Mouse (Mus musculus) spleen, postnatal 36 days (tissue): ENCODE measurements around the gene Nptxr.

Source experiments
- DNase-seq, 2 experiments: peaks; one replicate each; pipeline ENCODE4 v3.0.0; 2022; ENCODE audit warnings: low spot score in 2 of 2, mixed read lengths in 1 of 2

Nptxr gene

GRCm38 (mm10) chr15:79753420-79753752, 51.2 kb downstream of the Nptxr start:
- no peak for DNase-seq

DNA sequence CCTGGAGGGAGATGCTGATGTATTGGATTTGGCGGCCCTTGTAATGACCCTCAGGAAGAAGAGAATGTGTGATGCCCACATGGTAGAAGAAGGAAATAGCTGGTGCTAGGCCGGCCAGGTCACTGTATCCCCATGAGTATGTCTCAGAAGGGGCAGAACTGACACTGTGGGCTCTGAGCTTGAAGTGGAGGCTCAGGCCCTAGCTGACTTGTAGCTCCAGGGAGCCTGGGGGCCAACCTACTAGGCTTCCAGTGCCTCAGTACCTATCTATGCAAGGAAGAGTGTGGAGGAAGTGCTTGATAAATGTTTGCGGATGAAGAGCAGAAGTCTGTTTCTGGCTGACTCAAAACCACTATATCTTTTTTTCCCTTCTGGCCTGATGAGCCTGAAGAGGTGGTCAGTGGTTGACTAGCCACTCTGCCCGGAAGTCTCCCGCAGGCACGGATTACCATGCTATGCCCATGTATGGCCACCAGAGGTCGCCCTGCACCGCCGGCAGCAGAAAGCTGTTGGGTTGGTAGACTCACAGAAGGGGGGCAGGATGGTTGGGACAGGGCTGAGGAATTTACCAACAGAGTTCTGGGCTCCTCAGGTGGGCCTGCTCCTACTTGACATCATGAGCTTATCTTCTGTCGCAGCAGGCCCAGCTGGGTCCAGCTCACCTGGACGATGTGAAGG, 51.7 kb downstream of the Nptxr start:
- peak; percentile 64 to 68 for DNase-seq

DNA sequence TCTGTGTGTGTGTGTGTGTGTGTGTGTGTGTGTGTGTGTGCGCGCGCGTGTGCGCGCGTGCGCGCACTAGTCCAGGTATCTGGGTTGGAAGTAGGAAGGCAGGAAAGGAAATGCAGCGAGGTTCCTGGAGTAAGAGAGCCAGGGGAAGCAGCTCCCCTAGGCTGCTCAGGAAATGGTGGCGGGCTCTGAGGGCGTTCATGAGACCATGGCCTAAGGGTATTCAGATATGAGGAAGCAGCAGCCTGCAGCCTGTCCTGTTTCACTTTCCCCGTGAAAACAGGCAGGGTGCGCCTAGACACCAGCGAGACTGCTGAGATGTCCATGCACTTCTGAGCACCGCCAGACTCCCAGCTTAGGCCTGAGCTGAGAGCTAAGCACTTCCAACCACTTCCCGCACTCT, 52.8 kb downstream of the Nptxr start:
- peak; percentile 59 to 68 for DNase-seq

DNA sequence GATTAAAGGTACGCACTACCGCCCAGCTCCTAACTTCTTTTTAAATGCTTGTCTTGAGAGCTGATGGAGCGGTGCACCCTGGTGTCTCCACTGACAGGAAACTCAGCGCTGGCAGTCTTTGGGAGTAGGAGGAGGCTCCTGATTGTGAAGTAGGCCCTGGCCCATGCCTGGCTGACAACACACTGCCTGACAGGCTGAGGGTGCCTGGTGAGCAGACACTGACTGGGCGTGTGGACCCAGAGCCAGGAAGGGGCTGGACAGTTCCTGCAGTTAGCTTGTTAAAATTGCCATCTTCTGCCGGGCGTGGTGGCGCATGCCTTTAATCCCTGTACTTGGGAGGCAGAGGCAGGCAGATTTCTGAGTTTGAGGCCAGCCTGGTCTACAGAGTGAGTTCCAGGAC, 54.3 kb downstream of the Nptxr start:
- no peak for DNase-seq

- peak; percentile 41 to 42 for DNase-seq
Measured at GRCm38 (mm10) chr15:79749162-79749561, 55.4 kb downstream of the Nptxr start.

DNA sequence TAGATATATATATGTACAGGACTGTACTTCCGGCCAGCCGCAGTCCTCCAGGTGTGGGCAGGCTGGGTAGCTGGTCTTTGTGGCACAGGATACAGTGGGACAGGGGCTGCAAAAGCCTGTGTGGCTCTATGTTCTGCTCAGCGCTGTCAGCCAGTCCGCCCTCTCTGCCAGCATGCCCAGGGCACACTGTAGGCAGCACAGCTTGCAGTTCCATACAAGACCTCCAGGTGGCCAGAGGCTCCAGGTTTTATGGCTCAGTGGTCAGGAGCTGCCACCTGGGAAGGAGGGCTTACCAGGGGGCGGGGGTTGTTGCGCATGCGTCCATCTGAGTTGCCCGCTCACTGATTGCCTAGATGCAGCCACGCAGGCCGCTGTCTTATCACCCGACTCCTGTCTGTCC, 56.6 kb downstream of the Nptxr start:
- DNase-seq, result no peak

GRCm38 (mm10) chr15:79745883-79746282, 58.7 kb downstream of the Nptxr start:
- no peak for DNase-seq

- DNase-seq, result no peak
Measured at GRCm38 (mm10) chr15:79745312-79745711, 59.3 kb downstream of the Nptxr start.

DNA sequence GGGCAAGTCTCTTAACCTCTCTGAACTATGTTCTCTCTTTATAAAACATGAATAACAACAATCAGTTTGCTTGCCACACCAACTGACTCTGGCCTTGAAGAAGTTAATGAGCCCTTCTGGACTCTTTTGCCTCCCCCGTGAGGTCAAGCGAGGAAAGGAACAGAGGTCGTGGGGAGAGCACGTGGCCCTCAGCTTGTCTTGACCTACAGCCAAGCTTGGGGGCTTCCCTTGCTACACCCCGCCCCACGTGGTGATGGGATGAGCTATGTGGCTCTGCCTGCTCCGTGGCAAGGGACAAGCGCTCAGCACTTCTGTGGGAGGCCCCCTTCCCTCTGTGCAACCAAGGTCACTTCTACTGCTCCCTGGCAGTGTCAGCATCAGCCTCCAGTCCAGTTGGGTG, 59.8 kb downstream of the Nptxr start:
- no peak for DNase-seq

DNA sequence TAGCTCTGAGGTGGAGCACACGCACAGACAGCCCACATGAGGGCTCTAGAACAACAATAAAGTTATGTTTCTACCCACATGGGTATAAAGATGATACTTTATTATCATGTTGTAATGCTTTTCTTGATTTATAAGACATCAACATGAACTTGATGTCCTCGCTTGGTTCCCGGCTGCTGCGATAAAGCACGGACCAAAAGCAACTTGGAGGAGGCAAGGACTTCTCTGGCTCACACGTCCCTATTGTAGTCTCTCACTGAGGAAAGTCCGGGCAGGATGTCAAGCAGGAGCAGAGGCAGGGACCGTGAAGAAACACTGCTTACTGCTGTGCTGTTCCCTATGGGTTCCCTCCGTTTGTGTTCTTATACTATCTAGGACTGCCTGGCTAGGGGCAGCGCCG, 60.6 kb downstream of the Nptxr start:
- no peak for DNase-seq

DNA sequence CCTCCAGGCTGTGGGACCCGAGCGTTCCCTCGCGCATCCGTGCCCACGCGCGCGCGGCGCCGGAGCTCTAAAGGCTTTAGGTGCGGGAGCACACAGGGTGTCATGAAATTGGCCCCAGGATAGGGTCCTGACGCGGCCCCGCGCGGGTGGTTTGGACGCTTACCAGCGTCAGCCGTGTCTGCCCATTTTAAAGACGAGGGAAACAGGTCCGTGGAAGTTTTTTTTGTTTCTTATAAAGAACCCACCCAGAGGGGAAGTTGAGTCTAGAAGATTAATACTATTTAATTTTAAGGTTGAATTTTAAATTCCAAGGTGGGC, 61.9 kb downstream of the Nptxr start:
- no peak for DNase-seq

DNA sequence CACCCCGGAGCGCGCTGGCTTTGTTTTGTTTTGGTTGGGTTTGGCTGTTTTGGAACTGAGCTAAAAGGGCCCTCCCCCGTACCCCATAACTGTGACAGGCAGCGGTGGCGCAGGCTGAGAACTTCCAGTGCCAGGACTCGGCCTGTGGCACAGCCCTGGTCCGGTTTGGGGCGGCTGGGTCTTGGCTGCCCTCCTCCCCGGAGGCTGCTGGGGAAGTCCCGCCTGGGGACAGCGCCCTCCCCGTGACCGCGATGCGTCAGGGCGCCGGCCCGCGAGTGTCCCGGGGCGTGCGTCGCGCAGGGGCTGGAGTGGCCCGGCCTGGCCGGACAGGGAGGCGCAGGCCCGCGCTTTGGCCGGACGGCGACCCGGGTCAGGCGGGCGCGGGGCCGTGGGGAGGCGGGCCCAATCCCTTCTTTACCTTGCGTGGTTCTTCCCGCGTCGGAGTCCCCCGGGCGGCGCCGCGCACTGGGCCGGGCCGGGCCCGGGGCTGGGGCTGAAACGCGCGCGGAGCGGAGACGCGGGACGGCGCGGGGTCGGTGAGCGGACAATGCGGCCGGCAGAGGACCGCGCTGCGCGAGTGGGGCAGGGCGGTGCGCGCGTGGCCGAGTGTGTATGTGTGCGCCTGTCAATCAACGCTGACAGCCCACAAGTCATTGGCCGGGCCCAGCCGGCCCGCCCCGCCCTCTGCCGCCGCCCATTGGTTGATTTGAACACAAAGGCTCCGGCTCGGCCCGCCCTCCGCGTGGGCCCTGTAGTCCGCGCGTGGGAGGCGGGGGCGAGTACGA, 62.5 kb downstream of the Nptxr start, which contains the start of gene Sun2:
TSS of gene Sun2 (minus strand) at position 616 of the 785 bp plus-strand sequence.
- DNase-seq, result peak; percentile 91 to 92

DNA sequence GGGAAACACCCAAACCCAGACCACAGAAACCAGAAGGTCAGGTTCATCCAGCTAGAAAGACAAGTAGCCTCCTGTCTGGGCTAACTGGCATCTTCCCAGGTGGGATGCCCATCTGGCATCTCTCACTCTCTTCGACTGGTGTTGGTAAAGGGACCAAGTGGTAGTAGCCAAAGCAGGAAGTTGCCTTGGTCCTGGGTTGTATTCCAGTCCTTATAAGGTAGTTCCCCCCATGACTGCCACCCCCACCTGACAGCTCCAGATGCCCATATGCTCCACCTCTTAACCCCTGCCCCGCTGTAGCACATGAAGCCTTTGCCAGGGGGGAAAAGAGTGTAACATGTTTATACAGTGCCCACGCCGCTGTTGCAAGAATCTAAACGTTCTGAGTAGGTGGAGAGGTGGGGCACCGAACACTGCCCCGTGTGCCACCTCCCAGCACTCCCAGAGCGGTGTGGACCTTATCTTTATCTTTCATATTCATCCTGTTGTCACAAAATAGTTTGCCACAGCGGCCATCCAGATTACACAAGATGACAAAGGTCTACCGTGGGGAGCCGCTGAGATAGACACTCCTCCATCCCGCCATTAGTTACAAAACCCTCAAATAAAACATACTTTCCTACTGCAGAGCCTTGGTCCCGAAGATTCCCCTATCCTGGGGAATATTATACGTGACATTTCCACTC, 63.2 kb downstream of the Nptxr start:
- DNase-seq, result peak; percentile 67 to 70

DNA sequence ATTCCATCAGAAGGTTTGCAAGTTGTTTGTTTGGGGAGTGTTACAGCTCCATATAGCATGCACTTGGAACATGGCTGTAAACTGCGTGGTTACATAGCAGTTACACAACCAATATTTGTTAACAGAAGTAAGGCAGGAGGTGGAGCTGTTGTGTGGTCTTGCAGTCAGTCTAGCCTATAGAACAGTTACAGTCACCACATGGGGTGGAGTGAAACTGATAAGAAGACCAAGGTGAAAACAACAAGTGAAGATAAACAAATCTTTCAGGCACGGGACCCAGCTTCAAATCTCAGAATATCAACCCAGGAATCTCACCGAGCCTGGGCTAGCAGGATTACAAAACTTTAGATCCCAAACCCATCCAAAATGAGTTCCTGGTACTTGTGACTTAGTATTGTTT, 63.8 kb downstream of the Nptxr start:
- DNase-seq, result no peak
